In genomic region chrX:11255564-11256360, GRCm38 (mm10) we compare ENCODE assay signal across 24 mouse cellular contexts. TPM values are rescaled to one million over a fixed set of nuclear protein-coding genes. Genes with fewer than 3 reads are reported as not detected.
A peak's percentile ranks its signal among the peaks of the same experiment; 100 is the strongest.
DNase-seq lines count a peak whose midpoint lies in the region; ATAC-seq and TF ChIP-seq lines count a peak whose summit lies in the region.
"Had no signal": no experiment of that assay in that cellular context is flagged by ENCODE, and none has a peak within 500 bp of the region (broad histone marks: within the 10 kb centered on the region; RNA-seq: fewer than 3 reads in every experiment).

No protein-coding gene starts in this region.

- WGBS in kidney, embryonic 15.5 days: 33% methylated on average over 8 of the region's 8 CpGs
- WGBS in stomach, embryonic 15.5 days: 33% methylated on average over 8 of the region's 8 CpGs
- 55% methylated on average over 8 of the region's 8 CpGs for WGBS in stomach, postnatal 0 days

- H3K9ac ChIP-seq in kidney, embryonic 15.5 days: no peak overlapping the region
- no peak overlapping the region for H3K9ac ChIP-seq in stomach, embryonic 15.5 days
- H3K9ac ChIP-seq in stomach, postnatal 0 days (ENCODE audit: low read length): no peak overlapping the region
- H3K9ac ChIP-seq: liver, embryonic 14.5 days; neural tube, embryonic 13.5 days had no signal

- H3K27ac ChIP-seq in kidney, embryonic 15.5 days: peak overlapping the region; percentile 71
- peak overlapping the region; percentile 44 for H3K27ac ChIP-seq in stomach, embryonic 15.5 days
- no peak overlapping the region for H3K27ac ChIP-seq in stomach, postnatal 0 days (replicated peaks)
- H3K27ac ChIP-seq: liver, embryonic 14.5 days; neural tube, embryonic 13.5 days had no signal

- TF ChIP-seq EP300 in stomach, postnatal 0 days (optimal IDR thresholded peaks at IDR 0.05): no peak

- peaks cover 18% of the 10 kb centered on the region for H3K4me1 ChIP-seq in kidney, embryonic 15.5 days
- H3K4me1 ChIP-seq in stomach, embryonic 15.5 days: peaks cover 5% of the 10 kb centered on the region; the same call in 1 of the 2 replicates
- H3K4me1 ChIP-seq in stomach, postnatal 0 days (replicated peaks; ENCODE audit: control insufficient read depth, insufficient read depth): no peaks in the 10 kb centered on the region

- no peaks in the 10 kb centered on the region for H3K36me3 ChIP-seq in kidney, embryonic 15.5 days
- no peaks in the 10 kb centered on the region for H3K36me3 ChIP-seq in stomach, embryonic 15.5 days
- no peaks in the 10 kb centered on the region for H3K36me3 ChIP-seq in stomach, postnatal 0 days (ENCODE audit: control insufficient read depth, insufficient read depth, low read length)
- H3K36me3 ChIP-seq: neural tube, embryonic 13.5 days had no signal

- no peak overlapping the region for H3K4me3 ChIP-seq in kidney, embryonic 15.5 days (replicated peaks)
- H3K4me3 ChIP-seq in stomach, embryonic 15.5 days (replicated peaks): no peak overlapping the region
- H3K4me3 ChIP-seq in stomach, postnatal 0 days (ENCODE audit: low read depth, low read length): no peak overlapping the region
- H3K4me3 ChIP-seq: neural tube, embryonic 13.5 days had no signal

- TF ChIP-seq CTCF in stomach, postnatal 0 days (IDR thresholded peaks at IDR 0.05; ENCODE audit: low read depth): no peak

- peak; percentile 49; the same call in 1 of the 2 replicates for ATAC-seq in kidney, embryonic 15.5 days (replicated peaks; ENCODE audit: low FRiP score)
- ATAC-seq in stomach, embryonic 15.5 days (ENCODE audit: insufficient read depth, low FRiP score, low read depth): no peak
- no peak for ATAC-seq in stomach, postnatal 0 days (ENCODE audit: low FRiP score, low TSS enrichment)
- no peak for ATAC-seq in erythroblast, adult 5-6 weeks (replicated peaks; ENCODE audit: low FRiP score, poor library complexity, severe bottlenecking)
- no peak for ATAC-seq in inflammation-experienced regulatory T-cells, adult 6 months

- no peak overlapping the region for H3K4me2 ChIP-seq in kidney, embryonic 15.5 days
- no peak overlapping the region for H3K4me2 ChIP-seq in stomach, embryonic 15.5 days
- no peak overlapping the region for H3K4me2 ChIP-seq in stomach, postnatal 0 days (replicated peaks; ENCODE audit: low read depth)
- H3K4me2 ChIP-seq: heart, embryonic 11.5 days; neural tube, embryonic 13.5 days had no signal

- no peak for DNase-seq in kidney, adult 9 months
- DNase-seq in stomach, postnatal 0 days (ENCODE audit: low spot score): no peak
- DNase-seq in forelimb bud, embryonic 11.5 days (ENCODE audit: low read depth, low spot score): peak; percentile 58
- peak; percentile 40 for DNase-seq in mesoderm, embryonic 11.5 days (ENCODE audit: low read depth, low spot score)
- DNase-seq: adrenal gland, adult 2 months; cerebellum, adult 11-12 months; gastrocnemius, postnatal 25 days; kidney, adult 2 months; thymus, adult 2 months had no signal

- peaks cover 34% of the 10 kb centered on the region for H3K27me3 ChIP-seq in kidney, embryonic 15.5 days
- no peaks in the 10 kb centered on the region; the same call in 1 of the 2 replicates for H3K27me3 ChIP-seq in stomach, embryonic 15.5 days (replicated peaks)
- H3K27me3 ChIP-seq in stomach, postnatal 0 days (ENCODE audit: control insufficient read depth, insufficient read depth, low read length): no peaks in the 10 kb centered on the region
- H3K27me3 ChIP-seq: neural tube, embryonic 13.5 days had no signal

- H3K9me3 ChIP-seq in kidney, embryonic 15.5 days (replicated peaks): no peaks in the 10 kb centered on the region
- no peaks in the 10 kb centered on the region for H3K9me3 ChIP-seq in stomach, embryonic 15.5 days
- no peaks in the 10 kb centered on the region for H3K9me3 ChIP-seq in stomach, postnatal 0 days (ENCODE audit: control insufficient read depth, low read length)
- H3K9me3 ChIP-seq: neural tube, embryonic 13.5 days had no signal

RNA-seq across cellular contexts. Expression of gene H2al1a, which starts 43.3 kb away (rescaled TPM):
- polyA plus RNA-seq in kidney, embryonic 15.5 days (2015; fragmentation: Nextera tagmentation; extraction: Ambion mirVana): not detected in 2 replicates
- polyA plus RNA-seq in stomach, embryonic 15.5 days (2015; fragmentation: Nextera tagmentation; extraction: Ambion mirVana): not detected in 2 replicates
- polyA plus RNA-seq in stomach, postnatal 0 days (2015; fragmentation: Nextera tagmentation; extraction: Ambion mirVana): not detected in 2 replicates
- total RNA-seq in erythroblast, adult 5-6 weeks (2015; ENCODE audit: low replicate concordance): not detected in 2 replicates
- total RNA-seq in erythroblast, adult 5-6 weeks (2017; ENCODE audit: low replicate concordance): not detected in 2 replicates
- not detected for polyA plus RNA-seq in inflammation-experienced regulatory T-cells, adult 6 months (2017; shearing (Covaris generic))
- total RNA-seq: adrenal gland, adult 2 months; common myeloid progenitor, adult 5-6 weeks; gastrocnemius, postnatal 25 days; hematopoietic stem cell, adult 5-6 weeks; layer of hippocampus, postnatal 10 days; left cerebral cortex, postnatal 14 days; MEL; midbrain, postnatal 0 days had no signal
- polyA plus RNA-seq: adrenal gland, adult 2 months; brain, embryonic 14.5 days; frontal cortex, adult 2 months; heart, embryonic 11.5 days; kidney, adult 2 months; liver, embryonic 14.5 days; midbrain, postnatal 0 days; neural tube, embryonic 13.5 days; thymus, adult 2 months had no signal

RNA-seq across cellular contexts. Expression of gene H2al1b, which starts 46.5 kb away (rescaled TPM):
- not detected in 2 replicates for polyA plus RNA-seq in kidney, embryonic 15.5 days (2015; fragmentation: Nextera tagmentation; extraction: Ambion mirVana)
- not detected in 2 replicates for polyA plus RNA-seq in stomach, embryonic 15.5 days (2015; fragmentation: Nextera tagmentation; extraction: Ambion mirVana)
- not detected in 2 replicates for polyA plus RNA-seq in stomach, postnatal 0 days (2015; fragmentation: Nextera tagmentation; extraction: Ambion mirVana)
- not detected in 2 replicates for total RNA-seq in erythroblast, adult 5-6 weeks (2015; ENCODE audit: low replicate concordance)
- total RNA-seq in erythroblast, adult 5-6 weeks (2017; ENCODE audit: low replicate concordance): 3.3 TPM in 1 of 2 replicates, not detected in the other
- polyA plus RNA-seq in inflammation-experienced regulatory T-cells, adult 6 months (2017; shearing (Covaris generic)): not detected
- total RNA-seq: adrenal gland, adult 2 months; common myeloid progenitor, adult 5-6 weeks; gastrocnemius, postnatal 25 days; hematopoietic stem cell, adult 5-6 weeks; layer of hippocampus, postnatal 10 days; left cerebral cortex, postnatal 14 days; MEL; midbrain, postnatal 0 days had no signal
- polyA plus RNA-seq: adrenal gland, adult 2 months; brain, embryonic 14.5 days; frontal cortex, adult 2 months; heart, embryonic 11.5 days; kidney, adult 2 months; liver, embryonic 14.5 days; midbrain, postnatal 0 days; neural tube, embryonic 13.5 days; thymus, adult 2 months had no signal

RNA-seq across cellular contexts. Expression of gene H2al1c, which starts 49.7 kb away (rescaled TPM):
- polyA plus RNA-seq in kidney, embryonic 15.5 days (2015; fragmentation: Nextera tagmentation; extraction: Ambion mirVana): not detected in 2 replicates
- not detected in 2 replicates for polyA plus RNA-seq in stomach, embryonic 15.5 days (2015; fragmentation: Nextera tagmentation; extraction: Ambion mirVana)
- polyA plus RNA-seq in stomach, postnatal 0 days (2015; fragmentation: Nextera tagmentation; extraction: Ambion mirVana): not detected in 2 replicates
- not detected in 2 replicates for total RNA-seq in erythroblast, adult 5-6 weeks (2015; ENCODE audit: low replicate concordance)
- not detected in 2 replicates for total RNA-seq in erythroblast, adult 5-6 weeks (2017; ENCODE audit: low replicate concordance)
- not detected for polyA plus RNA-seq in inflammation-experienced regulatory T-cells, adult 6 months (2017; shearing (Covaris generic))
- total RNA-seq: adrenal gland, adult 2 months; common myeloid progenitor, adult 5-6 weeks; gastrocnemius, postnatal 25 days; hematopoietic stem cell, adult 5-6 weeks; layer of hippocampus, postnatal 10 days; left cerebral cortex, postnatal 14 days; MEL; midbrain, postnatal 0 days had no signal
- polyA plus RNA-seq: adrenal gland, adult 2 months; brain, embryonic 14.5 days; frontal cortex, adult 2 months; heart, embryonic 11.5 days; kidney, adult 2 months; liver, embryonic 14.5 days; midbrain, postnatal 0 days; neural tube, embryonic 13.5 days; thymus, adult 2 months had no signal

RNA-seq across cellular contexts. Expression of gene H2al1d, which starts 52.9 kb away (rescaled TPM):
- polyA plus RNA-seq in kidney, embryonic 15.5 days (2015; fragmentation: Nextera tagmentation; extraction: Ambion mirVana): not detected in 2 replicates
- not detected in 2 replicates for polyA plus RNA-seq in stomach, embryonic 15.5 days (2015; fragmentation: Nextera tagmentation; extraction: Ambion mirVana)
- polyA plus RNA-seq in stomach, postnatal 0 days (2015; fragmentation: Nextera tagmentation; extraction: Ambion mirVana): not detected in 2 replicates
- total RNA-seq in erythroblast, adult 5-6 weeks (2015; ENCODE audit: low replicate concordance): not detected in 2 replicates
- not detected in 2 replicates for total RNA-seq in erythroblast, adult 5-6 weeks (2017; ENCODE audit: low replicate concordance)
- not detected for polyA plus RNA-seq in inflammation-experienced regulatory T-cells, adult 6 months (2017; shearing (Covaris generic))
- total RNA-seq: adrenal gland, adult 2 months; common myeloid progenitor, adult 5-6 weeks; gastrocnemius, postnatal 25 days; hematopoietic stem cell, adult 5-6 weeks; layer of hippocampus, postnatal 10 days; left cerebral cortex, postnatal 14 days; MEL; midbrain, postnatal 0 days had no signal
- polyA plus RNA-seq: adrenal gland, adult 2 months; brain, embryonic 14.5 days; frontal cortex, adult 2 months; heart, embryonic 11.5 days; kidney, adult 2 months; liver, embryonic 14.5 days; midbrain, postnatal 0 days; neural tube, embryonic 13.5 days; thymus, adult 2 months had no signal

RNA-seq across cellular contexts. Expression of gene H2al1e, which starts 56.0 kb away (rescaled TPM):
- polyA plus RNA-seq in kidney, embryonic 15.5 days (2015; fragmentation: Nextera tagmentation; extraction: Ambion mirVana): not detected in 2 replicates
- polyA plus RNA-seq in stomach, embryonic 15.5 days (2015; fragmentation: Nextera tagmentation; extraction: Ambion mirVana): not detected in 2 replicates
- polyA plus RNA-seq in stomach, postnatal 0 days (2015; fragmentation: Nextera tagmentation; extraction: Ambion mirVana): not detected in 2 replicates
- total RNA-seq in erythroblast, adult 5-6 weeks (2015; ENCODE audit: low replicate concordance): not detected in 2 replicates
- total RNA-seq in erythroblast, adult 5-6 weeks (2017; ENCODE audit: low replicate concordance): not detected in 2 replicates
- polyA plus RNA-seq in inflammation-experienced regulatory T-cells, adult 6 months (2017; shearing (Covaris generic)): not detected
- total RNA-seq: adrenal gland, adult 2 months; common myeloid progenitor, adult 5-6 weeks; gastrocnemius, postnatal 25 days; hematopoietic stem cell, adult 5-6 weeks; layer of hippocampus, postnatal 10 days; left cerebral cortex, postnatal 14 days; MEL; midbrain, postnatal 0 days had no signal
- polyA plus RNA-seq: adrenal gland, adult 2 months; brain, embryonic 14.5 days; frontal cortex, adult 2 months; heart, embryonic 11.5 days; kidney, adult 2 months; liver, embryonic 14.5 days; midbrain, postnatal 0 days; neural tube, embryonic 13.5 days; thymus, adult 2 months had no signal

Comparison
In these comparisons a context has a peak if more than half of its experiments do, and no peak if none do; other contexts are left out.
1. DNase-seq: peak in forelimb bud, embryonic 11.5 days (single experiment) and mesoderm, embryonic 11.5 days (single experiment); none in kidney, adult 9 months (single experiment) and stomach, postnatal 0 days (single experiment).